ENCODE assay signal across 12 mouse cellular contexts in genomic region chr5:133676791-133677450, GRCm38 (mm10).
DNase-seq lines count a peak whose midpoint lies in the region; ATAC-seq and TF ChIP-seq lines count a peak whose summit lies in the region.
"Had no signal": no experiment of that assay in that cellular context is flagged by ENCODE, and none has a peak within 500 bp of the region (broad histone marks: within the 10 kb centered on the region; RNA-seq: fewer than 3 reads in every experiment).

No protein-coding gene starts in this region.

- no peak overlapping the region for H3K4me2 ChIP-seq in forebrain, embryonic 11.5 days (ENCODE audit: low read depth, low read length, severe bottlenecking)
- H3K4me2 ChIP-seq: limb, embryonic 13.5 days had no signal

- no peaks in the 10 kb centered on the region for H3K36me3 ChIP-seq in forebrain, embryonic 11.5 days (ENCODE audit: control insufficient read depth, insufficient read depth, low read length)
- H3K36me3 ChIP-seq in forebrain, embryonic 10.5 days (replicated peaks): no peaks in the 10 kb centered on the region
- H3K36me3 ChIP-seq: heart, embryonic 10.5 days; limb, embryonic 13.5 days had no signal

- H3K27me3 ChIP-seq in forebrain, embryonic 11.5 days (ENCODE audit: control insufficient read depth, insufficient read depth, low read length): no peaks in the 10 kb centered on the region
- no peaks in the 10 kb centered on the region for H3K27me3 ChIP-seq in forebrain, embryonic 10.5 days (ENCODE audit: poor library complexity, severe bottlenecking)
- H3K27me3 ChIP-seq: limb, embryonic 13.5 days had no signal

- no peak overlapping the region for H3K4me3 ChIP-seq in forebrain, embryonic 11.5 days (ENCODE audit: low read depth, low read length)
- H3K4me3 ChIP-seq in forebrain, embryonic 10.5 days: no peak overlapping the region
- H3K4me3 ChIP-seq in olfactory bulb, adult 2 months (ENCODE audit: insufficient read depth, low read depth, low read length): no peak overlapping the region
- H3K4me3 ChIP-seq: erythroblast, embryonic 14.5 days; heart, embryonic 10.5 days; limb, embryonic 13.5 days had no signal

- DNase-seq in forebrain, embryonic 11.5 days (ENCODE audit: low spot score): no peak
- DNase-seq in forebrain, embryonic 10.5 days (ENCODE audit: extremely low spot score, low spot score): no peak
- peak; percentile 60 to 77 for DNase-seq in cerebellum, postnatal 10 days
- DNase-seq in layer of hippocampus, adult 18-20 months (ENCODE audit: low spot score in 2 of 2): peak; percentile 75 to 85
- DNase-seq in kidney, adult 9 months: no peak
- no peak for DNase-seq in gastrocnemius, postnatal 4 days (ENCODE audit: low spot score in 2 of 2)
- no peak for DNase-seq in thymus, adult 18-20 months

- H3K9me3 ChIP-seq in forebrain, embryonic 11.5 days (ENCODE audit: control insufficient read depth, low read length): no peaks in the 10 kb centered on the region
- H3K9me3 ChIP-seq in forebrain, embryonic 10.5 days: no peaks in the 10 kb centered on the region
- H3K9me3 ChIP-seq: heart, embryonic 10.5 days; limb, embryonic 13.5 days had no signal

- H3K9ac ChIP-seq in forebrain, embryonic 11.5 days (ENCODE audit: low read length): no peak overlapping the region
- H3K9ac ChIP-seq: limb, embryonic 13.5 days had no signal

- H3K4me1 ChIP-seq in forebrain, embryonic 11.5 days (replicated peaks; ENCODE audit: control insufficient read depth, insufficient read depth, low read length): no peaks in the 10 kb centered on the region
- H3K4me1 ChIP-seq in forebrain, embryonic 10.5 days: peaks cover 16% of the 10 kb centered on the region
- H3K4me1 ChIP-seq in olfactory bulb, adult 2 months (ENCODE audit: control insufficient read depth, insufficient read depth, low read length): peaks cover 20% of the 10 kb centered on the region

- TF ChIP-seq POLR2A in olfactory bulb, adult 2 months (IDR thresholded peaks at IDR 0.05; ENCODE audit: insufficient read depth, low read depth, low read length): no peak

- 75% methylated on average over 15 of the region's 15 CpGs for whole genome bisulfite sequencing in forebrain, embryonic 11.5 days
- 91% methylated on average over 15 of the region's 15 CpGs for WGBS in forebrain, embryonic 10.5 days
- WGBS in olfactory bulb, adult 2 months: 54% methylated on average over 15 of the region's 15 CpGs

- 0 out of 2 replicates have a peak, but pooled peaks have one; percentile 49 for ATAC-seq in forebrain, embryonic 11.5 days (replicated peaks; ENCODE audit: low FRiP score)
- ATAC-seq: intestine, postnatal 0 days had no signal

- no peak for TF ChIP-seq CTCF in olfactory bulb, adult 2 months (IDR thresholded peaks at IDR 0.05; ENCODE audit: insufficient read depth, low read depth, low read length)

- no peak overlapping the region for H3K27ac ChIP-seq in forebrain, embryonic 11.5 days (ENCODE audit: low read depth, low read length)
- no peak overlapping the region for H3K27ac ChIP-seq in forebrain, embryonic 10.5 days
- H3K27ac ChIP-seq in olfactory bulb, adult 2 months (ENCODE audit: insufficient read depth, low read depth, low read length): peak overlapping the region; percentile 20; the same call in 1 of the 2 replicates
- H3K27ac ChIP-seq: heart, embryonic 10.5 days; limb, embryonic 13.5 days had no signal

Comparison
In these comparisons a context has a peak if more than half of its experiments do, and no peak if none do; other contexts are left out.
1. DNase-seq: peak in cerebellum, postnatal 10 days (2 of 2) and layer of hippocampus, adult 18-20 months (2 of 2); none in forebrain, embryonic 11.5 days (single experiment), forebrain, embryonic 10.5 days (single experiment), kidney, adult 9 months (single experiment), gastrocnemius, postnatal 4 days (0 of 2) and thymus, adult 18-20 months (0 of 2).